Mouse (Mus musculus) bone marrow macrophage, adult 2 months (primary cell): ENCODE measurements around the gene Vamp2.

Experiments used
- CTCF ChIP-seq: IDR thresholded peaks from 2 replicates; pipeline ENCODE4 v1.5.1; 2012; ENCODE audit warnings: low read depth, mild to moderate bottlenecking, low read length, moderate library complexity
- POLR2A ChIP-seq: IDR thresholded peaks from 2 replicates; pipeline ENCODE4 v1.6.1; 2012; ENCODE audit warnings: mild to moderate bottlenecking, low read depth, low read length, borderline replicate concordance

- TF ChIP-seq CTCF (no peak), POLR2A (no peak)
These were observed 42.5 kb upstream of the Vamp2 start, which contains the start of gene Aurkb for GRCm38 (mm10) chr11:69045531-69046394.
